Mouse (Mus musculus): Measurements from ENCODE around the gene Mrtfb.

Gene Mrtfb

DNA sequence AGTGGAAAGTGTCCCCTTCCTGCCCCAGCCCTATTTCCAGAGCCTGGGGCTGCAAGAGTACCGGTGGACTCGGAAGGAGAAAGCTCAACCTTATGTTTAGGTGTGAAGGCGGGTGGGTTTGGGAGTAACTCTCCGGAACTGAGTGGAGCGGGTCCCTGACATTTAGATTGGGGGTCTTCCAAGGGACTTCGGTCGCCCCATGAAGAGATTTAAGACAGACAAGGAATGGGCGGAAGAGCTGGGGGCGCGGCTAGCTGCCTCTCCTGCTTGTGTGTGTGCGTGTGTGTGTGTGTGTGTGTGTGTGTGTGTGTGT is 190.6 kb downstream of the Mrtfb start:
- Histone ChIP-seq H3K27me3 (ENCODE audit: insufficient read depth, low read length) (peaks cover 90% of the 10 kb centered on the region), H3K4me1 (replicated peaks; ENCODE audit: low read depth, low read length) (peaks cover 34% of the 10 kb centered on the region), H3K36me3 (ENCODE audit: insufficient read depth, low read length) (no peaks in the 10 kb centered on the region), H3K9me3 (ENCODE audit: low read length) (no peaks in the 10 kb centered on the region), H3K4me3 (replicated peaks; ENCODE audit: low read length) (peak overlapping the region; percentile 76)
- TF ChIP-seq NANOG (IDR thresholded peaks at IDR 0.05; ENCODE audit: borderline replicate concordance, low read length) = no peak
- no peak for TF ChIP-seq POU5F1 (IDR thresholded peaks at IDR 0.05; ENCODE audit: borderline replicate concordance, low read length)
- TF ChIP-seq CTCF (conservative IDR thresholded peaks at IDR 0.05; ENCODE audit: low read length) = no peak

GRCm38 (mm10) chr16:13447284-13448050 is 191.2 kb downstream of the Mrtfb start:
- H3K9me3 ChIP-seq (ENCODE audit: low read length) = no peaks in the 10 kb centered on the region
- H3K36me3 ChIP-seq (ENCODE audit: insufficient read depth, low read length) = no peaks in the 10 kb centered on the region
- H3K27me3 ChIP-seq (ENCODE audit: insufficient read depth, low read length) = peaks cover 90% of the 10 kb centered on the region
- TF ChIP-seq NANOG (IDR thresholded peaks at IDR 0.05; ENCODE audit: borderline replicate concordance, low read length) (no peak), POU5F1 (IDR thresholded peaks at IDR 0.05; ENCODE audit: borderline replicate concordance, low read length) (no peak), CTCF (conservative IDR thresholded peaks at IDR 0.05; ENCODE audit: low read length) (no peak)
- peak overlapping the region; percentile 85 for H3K4me3 ChIP-seq (replicated peaks; ENCODE audit: low read length)
- H3K4me1 ChIP-seq (replicated peaks; ENCODE audit: low read depth, low read length) = peaks cover 34% of the 10 kb centered on the region

- Histone ChIP-seq H3K27me3 (ENCODE audit: insufficient read depth, low read length) (peaks cover 89% of the 10 kb centered on the region), H3K9me3 (ENCODE audit: low read length) (no peaks in the 10 kb centered on the region), H3K4me3 (replicated peaks; ENCODE audit: low read length) (peak overlapping the region; percentile 85), H3K36me3 (ENCODE audit: insufficient read depth, low read length) (no peaks in the 10 kb centered on the region), H3K4me1 (replicated peaks; ENCODE audit: low read depth, low read length) (peaks cover 34% of the 10 kb centered on the region)
- TF ChIP-seq POU5F1 (IDR thresholded peaks at IDR 0.05; ENCODE audit: borderline replicate concordance, low read length) (no peak), NANOG (IDR thresholded peaks at IDR 0.05; ENCODE audit: borderline replicate concordance, low read length) (no peak), CTCF (conservative IDR thresholded peaks at IDR 0.05; ENCODE audit: low read length) (no peak)
These were observed 191.9 kb downstream of the Mrtfb start for GRCm38 (mm10) chr16:13448051-13448705.

GRCm38 (mm10) chr16:13448706-13449090 is 192.4 kb downstream of the Mrtfb start:
- peak overlapping the region; percentile 85 for H3K4me3 ChIP-seq (replicated peaks; ENCODE audit: low read length)
- peaks cover 89% of the 10 kb centered on the region for H3K27me3 ChIP-seq (ENCODE audit: insufficient read depth, low read length)
- no peaks in the 10 kb centered on the region for H3K36me3 ChIP-seq (ENCODE audit: insufficient read depth, low read length)
- no peak for TF ChIP-seq NANOG (IDR thresholded peaks at IDR 0.05; ENCODE audit: borderline replicate concordance, low read length)
- no peak for TF ChIP-seq CTCF (conservative IDR thresholded peaks at IDR 0.05; ENCODE audit: low read length)
- TF ChIP-seq POU5F1 (IDR thresholded peaks at IDR 0.05; ENCODE audit: borderline replicate concordance, low read length) = no peak
- peaks cover 39% of the 10 kb centered on the region for H3K4me1 ChIP-seq (replicated peaks; ENCODE audit: low read depth, low read length)
- H3K9me3 ChIP-seq (ENCODE audit: low read length) = no peaks in the 10 kb centered on the region

DNA sequence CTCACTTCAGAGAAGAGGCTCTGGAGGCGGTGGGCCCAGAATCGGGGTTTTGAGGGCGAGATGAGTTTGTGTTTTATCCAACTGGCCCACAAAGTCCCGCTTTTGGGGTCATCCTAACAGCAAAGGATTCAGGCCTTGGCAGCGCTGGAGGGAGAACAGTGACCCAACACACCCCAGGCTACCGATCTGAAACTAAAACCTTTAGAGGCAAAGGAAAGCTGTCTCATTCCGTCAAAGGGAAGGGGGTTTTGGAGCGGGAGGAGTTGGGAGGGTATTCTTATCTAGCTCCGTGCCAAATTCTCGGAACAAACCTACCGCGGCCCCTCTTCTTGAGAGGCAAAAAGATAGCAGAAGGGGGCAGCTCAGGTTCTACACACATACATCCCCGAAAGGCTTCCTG is 193.2 kb downstream of the Mrtfb start:
- peaks cover 47% of the 10 kb centered on the region for H3K4me1 ChIP-seq (replicated peaks; ENCODE audit: low read depth, low read length)
- H3K9me3 ChIP-seq (ENCODE audit: low read length) = no peaks in the 10 kb centered on the region
- H3K27me3 ChIP-seq (ENCODE audit: insufficient read depth, low read length) = peaks cover 87% of the 10 kb centered on the region
- no peak overlapping the region for H3K4me3 ChIP-seq (replicated peaks; ENCODE audit: low read length)
- H3K36me3 ChIP-seq (ENCODE audit: insufficient read depth, low read length) = no peaks in the 10 kb centered on the region
- TF ChIP-seq CTCF (conservative IDR thresholded peaks at IDR 0.05; ENCODE audit: low read length) (no peak), POU5F1 (IDR thresholded peaks at IDR 0.05; ENCODE audit: borderline replicate concordance, low read length) (no peak), NANOG (IDR thresholded peaks at IDR 0.05; ENCODE audit: borderline replicate concordance, low read length) (no peak)

DNA sequence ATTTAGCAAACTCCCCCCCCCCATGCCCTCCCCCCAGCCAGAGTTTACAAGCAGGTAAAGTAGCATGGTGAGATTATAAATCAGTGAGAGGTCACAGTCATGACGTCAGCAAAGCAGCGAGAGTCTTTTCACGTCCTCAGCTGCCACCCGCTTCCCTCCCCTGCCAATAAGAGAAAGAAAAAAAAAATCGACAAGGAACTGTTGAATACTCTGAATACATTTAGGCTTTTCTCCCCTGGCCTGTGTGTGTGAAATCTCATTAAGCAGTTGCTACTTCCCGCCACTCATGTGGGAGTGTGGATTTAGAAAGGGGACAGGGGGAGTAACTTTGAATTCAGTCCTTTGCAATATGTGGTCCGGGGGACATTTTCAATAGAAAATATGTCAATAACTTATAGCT is 194.6 kb downstream of the Mrtfb start:
- no peaks in the 10 kb centered on the region for H3K9me3 ChIP-seq (ENCODE audit: low read length)
- no peak overlapping the region for H3K4me3 ChIP-seq (replicated peaks; ENCODE audit: low read length)
- no peak for TF ChIP-seq CTCF (conservative IDR thresholded peaks at IDR 0.05; ENCODE audit: low read length)
- TF ChIP-seq POU5F1 (IDR thresholded peaks at IDR 0.05; ENCODE audit: borderline replicate concordance, low read length) = no peak
- no peak for TF ChIP-seq NANOG (IDR thresholded peaks at IDR 0.05; ENCODE audit: borderline replicate concordance, low read length)
- H3K27me3 ChIP-seq (ENCODE audit: insufficient read depth, low read length) = peaks cover 83% of the 10 kb centered on the region
- no peaks in the 10 kb centered on the region for H3K36me3 ChIP-seq (ENCODE audit: insufficient read depth, low read length)
- H3K4me1 ChIP-seq (replicated peaks; ENCODE audit: low read depth, low read length) = peaks cover 47% of the 10 kb centered on the region

- Histone ChIP-seq H3K4me3 (replicated peaks; ENCODE audit: low read length) (no peak overlapping the region), H3K4me1 (replicated peaks; ENCODE audit: low read depth, low read length) (peaks cover 38% of the 10 kb centered on the region), H3K27me3 (ENCODE audit: insufficient read depth, low read length) (peaks cover 77% of the 10 kb centered on the region), H3K36me3 (ENCODE audit: insufficient read depth, low read length) (no peaks in the 10 kb centered on the region), H3K9me3 (ENCODE audit: low read length) (no peaks in the 10 kb centered on the region)
- no peak for TF ChIP-seq CTCF (conservative IDR thresholded peaks at IDR 0.05; ENCODE audit: low read length)
- no peak for TF ChIP-seq POU5F1 (IDR thresholded peaks at IDR 0.05; ENCODE audit: borderline replicate concordance, low read length)
- TF ChIP-seq NANOG (IDR thresholded peaks at IDR 0.05; ENCODE audit: borderline replicate concordance, low read length) = no peak
These were observed 195.7 kb downstream of the Mrtfb start for GRCm38 (mm10) chr16:13451991-13452390.

- TF ChIP-seq NANOG (IDR thresholded peaks at IDR 0.05; ENCODE audit: borderline replicate concordance, low read length) = no peak
- no peak for TF ChIP-seq CTCF (conservative IDR thresholded peaks at IDR 0.05; ENCODE audit: low read length)
- TF ChIP-seq POU5F1 (IDR thresholded peaks at IDR 0.05; ENCODE audit: borderline replicate concordance, low read length) = no peak
- Histone ChIP-seq H3K36me3 (ENCODE audit: insufficient read depth, low read length) (no peaks in the 10 kb centered on the region), H3K4me1 (replicated peaks; ENCODE audit: low read depth, low read length) (peaks cover 35% of the 10 kb centered on the region), H3K4me3 (replicated peaks; ENCODE audit: low read length) (no peak overlapping the region), H3K27me3 (ENCODE audit: insufficient read depth, low read length) (peaks cover 73% of the 10 kb centered on the region), H3K9me3 (ENCODE audit: low read length) (no peaks in the 10 kb centered on the region)
These were observed 196.4 kb downstream of the Mrtfb start for GRCm38 (mm10) chr16:13452661-13453060.
